Mouse (Mus musculus) kidney, adult 2 months (tissue): Measurements from ENCODE around the gene Lonp2. TPM values are rescaled to one million over a fixed set of nuclear protein-coding genes. Genes with fewer than 3 reads are reported as not detected.

ENCODE experiments used
- DNase-seq: peaks from one replicate; pipeline ENCODE4 v3.0.0; 2021
- H3K27ac ChIP-seq: fragments of 200-500 bp; 2 replicates; pipeline ENCODE4 v1.5.1; 2012; ENCODE audit warnings: low read depth, low read length, control low read depth, inconsistent platforms; ENCODE audit not compliant: insufficient read depth
- H3K27me3 ChIP-seq: fragments of 200-500 bp; replicated peaks from 2 replicates; pipeline ENCODE4 v1.6.1; 2012; ENCODE audit warnings: mild to moderate bottlenecking, moderate library complexity, low read length, inconsistent platforms; ENCODE audit not compliant: control insufficient read depth, insufficient read depth
- H3K36me3 ChIP-seq: fragments of 200-500 bp; 2 replicates; pipeline ENCODE4 v1.6.1; 2012; ENCODE audit warnings: mild to moderate bottlenecking, moderate library complexity, low read length, inconsistent platforms; ENCODE audit not compliant: control insufficient read depth, insufficient read depth
- H3K4me1 ChIP-seq: fragments of 200-500 bp; 2 replicates; pipeline ENCODE4 v1.6.1; 2011; ENCODE audit warnings: low read length; ENCODE audit not compliant: control insufficient read depth, insufficient read depth
- H3K4me3 ChIP-seq: fragments of 200-500 bp; 2 replicates; pipeline ENCODE4 v1.5.1; 2011; ENCODE audit warnings: mild to moderate bottlenecking, low read depth, low read length, control low read depth; ENCODE audit not compliant: insufficient read depth
- CTCF ChIP-seq: fragments of 200-500 bp; conservative IDR thresholded peaks from 2 replicates; pipeline ENCODE4 v1.5.1; 2011; ENCODE audit warnings: low read depth, mild to moderate bottlenecking, control low read depth, low read length, moderate library complexity, mixed read lengths; ENCODE audit not compliant: insufficient read depth, insufficient read length
- POLR2A ChIP-seq: fragments of 200-500 bp; IDR thresholded peaks from one replicate; pipeline ENCODE4 v1.6.1; 2011; ENCODE audit warnings: low read depth, low read length, control low read depth
- WGBS: fragments of 180-500 bp; shearing (Covaris S2); methylation state at CpG from one replicate; pipeline ENCODE4 v1.1.7; 2018; 5-methylcytosine and 5-hydroxymethylcytosine counted together
- polyA plus RNA-seq: library from polyadenylated mRNA; depleted of rRNA; stranded (reverse); fragments of >200 nt; gene quantifications from 2 replicates; pipeline ENCODE4 v1.2.3, GENCODE M21; 2012

Gene Lonp2
- polyA plus RNA-seq, 1 experiment, result 82.9 TPM

DNA sequence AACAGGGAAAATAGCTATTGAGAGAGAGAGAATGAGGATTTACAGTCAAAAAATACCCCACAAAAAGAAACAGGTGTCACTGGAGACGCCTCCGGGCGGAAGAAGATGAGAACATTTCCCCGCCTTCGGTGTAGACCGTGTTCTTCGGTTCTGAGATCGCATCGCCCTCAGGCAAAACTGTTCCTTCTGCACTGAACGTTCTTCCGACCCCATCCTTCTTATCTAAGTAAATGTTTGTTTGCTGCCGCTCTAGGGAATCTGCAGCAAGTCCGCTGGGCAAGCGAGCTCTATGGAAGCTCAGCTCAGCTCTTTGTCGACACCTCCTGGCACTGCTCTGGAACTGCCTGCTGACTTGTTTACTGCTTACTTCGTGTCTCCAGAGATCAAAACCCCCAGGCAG lies 38.3 kb upstream of the Lonp2 start:
- TF ChIP-seq CTCF (peak; percentile 97), POLR2A (no peak)
- WGBS, result 2% methylated on average over 16 of the region's 16 CpGs
- Histone ChIP-seq H3K4me1 (no peaks in the 10 kb centered on the region), H3K27me3 (no peaks in the 10 kb centered on the region), H3K27ac (no peak overlapping the region), H3K36me3 (no peaks in the 10 kb centered on the region), H3K4me3 (peak overlapping the region; percentile 53)
- DNase-seq, result peak; percentile 82

DNA sequence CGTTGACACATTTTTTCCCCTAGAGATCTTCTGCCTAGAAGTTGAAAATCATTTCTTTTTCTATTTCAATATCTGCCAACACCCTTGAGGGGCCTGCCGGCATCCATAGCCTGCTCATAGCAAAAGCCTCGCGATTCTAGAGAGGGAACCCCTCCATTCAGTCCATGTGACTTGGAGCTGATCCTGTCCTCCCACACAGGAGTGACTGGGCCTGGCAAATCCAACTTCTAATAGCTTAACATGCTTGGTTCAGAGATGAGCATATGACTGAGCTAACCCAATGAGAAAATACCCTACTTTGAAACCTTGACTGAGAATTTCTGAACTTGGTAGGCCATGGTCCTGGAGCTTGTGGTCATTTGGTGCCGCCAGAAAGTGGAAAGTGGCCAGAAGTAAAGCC lies 37.8 kb upstream of the Lonp2 start:
- WGBS, result 35% methylated on average over 5 of the region's 5 CpGs
- Histone ChIP-seq H3K4me1 (no peaks in the 10 kb centered on the region), H3K36me3 (no peaks in the 10 kb centered on the region), H3K27ac (no peak overlapping the region), H3K27me3 (no peaks in the 10 kb centered on the region), H3K4me3 (no peak overlapping the region)
- TF ChIP-seq POLR2A (no peak), CTCF (no peak)
- DNase-seq, result no peak

DNA sequence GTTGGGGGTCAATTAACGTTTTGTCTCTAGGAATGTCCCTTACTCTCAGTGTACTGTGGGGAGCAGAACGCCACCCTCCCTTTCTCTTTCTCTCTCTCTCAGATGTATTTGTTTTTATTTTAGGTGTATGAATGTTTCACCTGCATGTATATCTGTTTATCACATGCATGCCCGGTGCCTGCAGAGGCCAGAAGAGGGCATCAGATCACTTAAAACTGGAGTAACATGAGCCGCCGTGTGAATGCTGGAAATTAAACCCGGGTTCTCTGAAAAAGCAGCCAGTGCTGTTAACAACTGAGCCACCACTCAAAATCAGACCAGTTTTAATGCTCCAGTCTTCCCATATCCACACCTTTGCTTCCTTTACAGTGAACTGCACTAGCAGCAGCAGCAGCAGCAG lies 37.2 kb upstream of the Lonp2 start:
- H3K4me1 ChIP-seq, result no peaks in the 10 kb centered on the region
- peak; percentile 21 for DNase-seq
- WGBS, result 35% methylated on average over 6 of the region's 6 CpGs
- H3K4me3 ChIP-seq, result no peak overlapping the region
- H3K27ac ChIP-seq, result no peak overlapping the region
- TF ChIP-seq CTCF (peak; percentile 43; the same call in 1 of the 2 replicates), POLR2A (no peak)
- no peaks in the 10 kb centered on the region for H3K36me3 ChIP-seq
- H3K27me3 ChIP-seq, result no peaks in the 10 kb centered on the region

DNA sequence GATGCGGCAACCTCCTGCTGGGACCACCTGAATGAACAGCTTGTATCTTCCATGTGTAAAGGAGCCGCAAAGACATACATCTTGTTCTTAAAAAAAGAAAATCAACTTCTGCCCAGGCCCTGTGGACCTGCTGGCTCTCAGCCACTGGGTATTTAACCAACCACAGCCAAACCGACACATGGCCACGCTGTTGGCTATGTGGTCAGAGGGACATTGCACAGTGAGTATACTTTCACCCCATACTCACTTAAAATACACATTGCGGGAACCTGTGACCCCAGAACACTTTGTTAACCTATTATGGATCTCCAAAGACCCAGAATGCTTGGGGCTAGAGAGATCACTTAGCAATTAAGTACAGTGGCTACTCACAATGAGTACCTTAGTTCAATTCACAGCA lies 35.5 kb upstream of the Lonp2 start:
- WGBS, result 87% methylated on average over 5 of the region's 5 CpGs
- TF ChIP-seq POLR2A, result no peak
- TF ChIP-seq CTCF, result no peak; the same call in 1 of the 2 replicates
- H3K27ac ChIP-seq, result no peak overlapping the region
- no peak overlapping the region for H3K4me3 ChIP-seq
- no peaks in the 10 kb centered on the region for H3K36me3 ChIP-seq
- no peaks in the 10 kb centered on the region for H3K27me3 ChIP-seq
- H3K4me1 ChIP-seq, result 0 out of 2 replicates have a peak, but pooled peaks cover 2% of the 10 kb centered on the region
- no peak for DNase-seq

DNA sequence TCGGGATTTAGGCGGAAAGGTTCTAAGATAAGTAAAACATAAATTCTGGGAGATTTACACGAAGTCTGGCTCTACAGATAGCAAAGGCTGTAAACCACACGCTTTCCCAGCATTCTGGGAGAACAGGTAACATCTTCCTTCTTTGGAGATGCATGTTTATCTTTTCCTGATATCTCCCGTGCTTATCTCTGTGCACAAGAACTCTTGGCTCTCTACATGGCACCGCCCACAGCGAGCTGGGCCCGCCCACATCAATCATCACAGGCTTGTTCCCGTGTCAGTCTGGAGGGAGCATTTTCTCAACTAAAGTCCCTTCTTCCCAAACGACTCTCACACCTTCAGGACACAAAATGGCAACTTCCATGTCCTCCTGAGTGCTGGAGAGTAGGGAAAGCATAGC lies 30.7 kb upstream of the Lonp2 start:
- WGBS, result 65% methylated on average over 10 of the region's 10 CpGs
- DNase-seq, result no peak

DNA sequence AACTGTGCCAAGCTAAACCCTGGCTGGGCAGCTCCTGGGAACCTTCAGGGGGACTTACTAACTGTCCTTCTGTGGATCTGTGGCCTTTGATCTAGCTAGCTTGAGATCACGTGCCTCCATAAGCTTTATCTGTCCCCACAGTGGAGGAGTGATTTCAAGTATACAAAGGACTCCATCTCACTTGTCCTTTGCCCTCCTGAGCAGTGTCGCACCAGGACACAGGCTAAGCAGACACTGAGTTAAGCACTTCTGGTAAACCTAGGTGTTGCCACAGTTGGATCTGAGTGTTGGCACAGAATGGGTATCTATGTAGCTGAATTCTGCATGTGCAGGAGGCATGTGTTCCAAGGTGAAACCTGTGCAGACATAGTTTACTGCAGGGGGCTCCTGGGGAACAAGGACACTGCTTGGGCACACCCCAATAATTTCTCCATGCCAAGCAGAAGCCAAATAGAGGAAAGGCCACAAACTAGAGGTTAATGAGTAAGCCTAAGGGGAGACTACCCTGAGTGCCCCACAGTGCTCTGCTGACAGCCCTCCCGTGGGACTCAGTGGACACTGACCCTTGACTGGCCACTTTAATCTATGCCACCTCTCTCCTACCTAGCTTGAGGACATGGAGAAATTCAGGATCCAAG lies 29.6 kb upstream of the Lonp2 start:
- peak overlapping the region; percentile 89 for H3K27ac ChIP-seq
- H3K4me3 ChIP-seq, result no peak overlapping the region
- TF ChIP-seq CTCF (no peak), POLR2A (no peak)

More for the DNA sequence above, 30.7 kb upstream of the Lonp2 start:
- TF ChIP-seq CTCF, result no peak
- no peak for TF ChIP-seq POLR2A
- no peak overlapping the region for H3K27ac ChIP-seq
- H3K27me3 ChIP-seq, result no peaks in the 10 kb centered on the region
- H3K4me1 ChIP-seq, result peaks cover 19% of the 10 kb centered on the region; the same call in 1 of the 2 replicates
- H3K36me3 ChIP-seq, result no peaks in the 10 kb centered on the region
- H3K4me3 ChIP-seq, result no peak overlapping the region

DNA sequence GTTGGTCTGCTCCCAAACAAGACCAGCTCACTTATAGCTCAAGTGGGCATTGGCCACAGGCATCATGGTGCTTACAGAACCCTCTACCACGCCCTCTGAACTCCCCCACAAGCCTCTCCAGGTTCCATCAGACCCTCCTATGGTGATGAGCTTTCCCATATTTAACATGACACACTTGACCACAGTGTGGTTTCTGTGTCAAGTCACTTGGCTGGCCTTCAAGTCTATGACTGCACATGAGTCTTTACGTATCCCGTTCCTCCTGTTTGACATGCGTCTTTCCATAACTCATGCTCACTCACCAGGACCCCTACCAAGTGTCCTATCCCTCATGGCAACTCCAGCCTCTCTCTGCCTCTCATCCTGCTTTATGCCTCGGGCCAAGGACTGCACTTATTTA lies 28.2 kb upstream of the Lonp2 start:
- WGBS, result 84% methylated on average over 5 of the region's 5 CpGs
- DNase-seq, result no peak
- peaks cover 19% of the 10 kb centered on the region; the same call in 1 of the 2 replicates for H3K4me1 ChIP-seq
- no peak overlapping the region for H3K27ac ChIP-seq
- no peak for TF ChIP-seq POLR2A
- no peak for TF ChIP-seq CTCF
- H3K27me3 ChIP-seq, result no peaks in the 10 kb centered on the region
- H3K36me3 ChIP-seq, result no peaks in the 10 kb centered on the region
- no peak overlapping the region for H3K4me3 ChIP-seq

More for the DNA sequence above, 29.6 kb upstream of the Lonp2 start:
- 39% methylated on average over 3 of the region's 3 CpGs for WGBS
- DNase-seq, result peak; percentile 85
- Histone ChIP-seq H3K36me3 (no peaks in the 10 kb centered on the region), H3K27me3 (no peaks in the 10 kb centered on the region), H3K4me1 (peaks cover 19% of the 10 kb centered on the region; the same call in 1 of the 2 replicates)
